Mouse (Mus musculus) heart, postnatal 0 days (tissue): Measurements from ENCODE around the gene Defa23.
"Not testable (repeated sequence)": the region's sequence is repeated elsewhere in the genome, so short reads cannot be mapped to it uniquely, and the experiment has no call there.

Source experiments
- CTCF ChIP-seq: IDR thresholded peaks from 2 replicates; pipeline ENCODE4 v1.5.1; 2016; ENCODE audit warnings: antibody characterized with exemption, control low read depth, low read depth
- EP300 ChIP-seq: IDR thresholded peaks from 2 replicates; pipeline ENCODE4 v1.6.1; 2016; ENCODE audit warnings: antibody characterized with exemption, low read depth

DNA sequence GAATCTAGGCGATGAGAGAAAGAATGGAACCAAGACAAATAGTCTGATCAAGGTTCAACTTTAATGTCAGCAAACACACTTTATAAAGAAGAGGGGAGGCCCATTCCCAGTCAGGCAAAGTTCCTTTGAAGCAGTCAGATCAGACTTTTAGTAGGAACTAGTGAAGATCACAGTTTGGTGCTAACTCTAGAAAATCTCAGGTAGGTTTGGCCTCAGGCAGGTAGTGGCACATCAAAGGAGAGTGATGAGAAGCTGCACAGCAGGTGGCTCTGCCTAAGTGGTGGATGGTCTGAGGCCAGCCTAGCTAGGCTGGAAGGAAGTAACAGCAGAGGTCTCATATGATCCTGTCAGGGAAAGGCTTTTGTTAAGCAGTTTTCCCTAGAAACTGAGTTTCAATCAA is 44.3 kb upstream of the Defa23 start:
- not testable (repeated sequence) for TF ChIP-seq CTCF, EP300
